Mouse (Mus musculus): Measurements from ENCODE around the gene Plcb1.
A peak's percentile ranks its signal among the peaks of the same experiment; 100 is the strongest.

Gene Plcb1

DNA sequence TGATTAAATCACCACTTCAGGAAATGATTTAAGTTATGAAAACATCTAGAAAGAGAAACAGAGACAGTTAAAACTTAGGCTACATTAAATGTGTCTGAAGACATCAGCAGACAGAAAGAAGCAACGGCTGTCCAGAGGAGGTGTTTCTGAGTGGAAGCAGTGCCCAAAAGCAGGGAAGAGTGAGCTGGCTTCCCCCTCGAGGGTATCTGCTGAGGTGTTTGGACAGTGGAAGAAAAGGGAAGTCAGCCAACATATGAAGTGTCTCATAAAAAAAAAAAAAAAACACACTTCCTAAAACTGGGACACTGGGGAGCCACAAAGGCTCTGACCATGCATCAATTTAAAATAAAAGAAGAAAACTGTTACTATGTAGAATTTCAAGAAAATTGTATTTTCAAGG lies 625.8 kb downstream of the Plcb1 start:
- DNase-seq (ENCODE audit: low spot score), result no peak

GRCm38 (mm10) chr2:135415137-135415536 lies 629.3 kb downstream of the Plcb1 start:
- no peak for DNase-seq (ENCODE audit: low spot score)

- no peak for DNase-seq (ENCODE audit: low spot score)
Measured at GRCm38 (mm10) chr2:135419301-135419700, 633.4 kb downstream of the Plcb1 start.

GRCm38 (mm10) chr2:135434947-135435515 lies 649.2 kb downstream of the Plcb1 start:
- DNase-seq (ENCODE audit: low spot score), result no peak

DNA sequence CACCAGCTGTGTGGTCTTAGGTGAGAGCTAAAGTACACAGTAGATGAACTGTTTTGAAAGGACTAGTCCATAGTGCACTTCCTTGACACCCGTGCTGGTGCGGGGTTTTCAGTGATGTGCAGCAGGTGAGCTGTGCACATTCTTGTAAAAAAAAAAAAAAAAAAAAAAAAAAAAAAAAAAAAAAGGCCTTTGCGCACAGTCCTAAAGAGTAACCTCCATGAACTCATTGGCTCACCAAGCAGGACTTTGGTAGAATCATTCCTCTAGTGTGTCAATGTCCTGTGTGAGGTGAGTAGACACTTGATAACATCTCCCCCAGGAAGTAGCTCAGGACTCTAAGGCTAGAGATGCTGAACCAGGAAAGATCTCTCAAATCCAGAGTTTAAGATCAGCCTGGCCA lies 653.2 kb downstream of the Plcb1 start:
- no peak for DNase-seq (ENCODE audit: low spot score)

DNA sequence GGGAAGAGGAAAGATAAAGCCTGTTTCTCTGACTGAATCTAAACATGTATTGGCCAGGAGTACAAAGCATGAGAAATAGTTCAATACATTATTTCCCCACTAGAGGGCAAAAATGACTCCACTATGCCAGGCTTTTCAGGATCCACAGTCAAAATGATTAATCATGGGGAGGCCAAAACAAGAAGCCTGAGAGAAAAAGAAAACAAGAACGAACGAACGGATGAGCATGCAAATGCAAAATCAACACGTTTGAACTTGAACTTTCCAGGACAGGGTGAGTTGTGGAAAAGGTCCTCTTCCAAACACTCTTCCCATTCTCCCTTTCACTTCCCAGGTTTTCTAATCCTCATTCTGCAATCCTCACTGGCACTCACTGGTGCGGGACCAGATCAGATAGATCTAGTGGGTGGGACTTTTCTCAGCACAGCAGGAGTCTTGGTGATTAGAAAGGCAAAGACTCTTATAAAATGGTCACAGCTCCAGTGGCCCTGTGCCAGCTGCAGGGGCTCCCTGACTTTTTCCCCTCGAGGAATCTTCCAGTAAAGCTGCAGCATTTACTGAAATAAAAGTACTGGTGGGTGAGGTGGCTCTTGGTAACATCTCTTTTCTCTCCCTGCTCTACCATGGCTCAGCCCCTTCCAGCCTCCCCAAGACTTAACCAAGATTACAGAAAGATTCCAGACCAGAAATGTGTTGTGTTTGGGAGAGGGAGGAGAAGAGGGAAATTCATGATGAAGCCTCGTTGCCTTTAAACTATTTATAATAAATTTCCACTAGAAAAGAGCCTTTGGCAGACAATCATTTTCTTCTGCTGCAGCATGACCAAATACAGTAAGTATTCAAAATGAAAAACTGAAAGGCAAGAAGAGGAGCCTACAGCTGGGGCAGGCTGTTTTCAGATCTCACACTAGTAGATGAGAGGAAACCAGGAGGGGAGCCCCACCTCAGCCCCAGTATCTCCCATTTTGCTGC lies 654.0 kb downstream of the Plcb1 start:
- DNase-seq (ENCODE audit: low spot score), result peak; percentile 22

DNA sequence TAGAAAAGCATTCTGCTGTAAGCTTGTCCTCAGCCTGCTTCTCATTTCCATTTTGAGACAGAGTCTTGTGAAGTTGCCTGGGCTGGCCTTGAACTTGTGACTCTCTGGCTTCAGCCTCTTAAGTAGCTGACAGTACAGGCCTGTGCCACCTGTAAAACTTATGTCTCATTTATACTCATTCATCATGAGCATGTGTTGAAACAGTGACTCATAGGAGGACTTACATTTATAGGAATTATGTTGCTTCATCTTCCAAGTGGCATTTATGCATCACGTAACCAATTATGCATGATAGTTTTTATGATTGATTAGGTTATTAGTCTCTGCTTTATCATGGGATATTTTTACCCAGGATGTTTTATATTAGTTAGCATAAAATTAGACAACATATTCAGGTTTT lies 667.7 kb downstream of the Plcb1 start:
- DNase-seq (ENCODE audit: low spot score), result no peak

GRCm38 (mm10) chr2:135454015-135454414 lies 668.1 kb downstream of the Plcb1 start:
- no peak for DNase-seq (ENCODE audit: low spot score)

DNA sequence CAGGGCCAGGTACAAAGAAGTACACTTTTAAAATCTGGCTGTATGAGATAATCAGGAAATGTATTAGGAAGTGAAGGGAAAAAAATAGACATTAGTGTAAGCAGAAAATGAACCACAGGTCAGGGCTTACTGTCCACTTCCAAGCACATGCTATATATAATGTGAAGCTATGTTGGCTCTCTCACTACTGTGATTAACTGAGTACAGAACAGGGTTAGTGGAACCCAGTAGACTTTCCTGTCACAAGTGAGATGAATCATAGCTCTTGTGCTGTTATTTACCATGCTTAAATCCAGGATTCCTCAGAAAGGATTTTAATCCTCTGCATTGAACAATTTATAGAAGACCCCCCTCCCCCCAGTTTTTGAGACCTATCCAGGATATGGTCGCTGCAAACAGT lies 668.6 kb downstream of the Plcb1 start:
- no peak for DNase-seq (ENCODE audit: low spot score)

DNA sequence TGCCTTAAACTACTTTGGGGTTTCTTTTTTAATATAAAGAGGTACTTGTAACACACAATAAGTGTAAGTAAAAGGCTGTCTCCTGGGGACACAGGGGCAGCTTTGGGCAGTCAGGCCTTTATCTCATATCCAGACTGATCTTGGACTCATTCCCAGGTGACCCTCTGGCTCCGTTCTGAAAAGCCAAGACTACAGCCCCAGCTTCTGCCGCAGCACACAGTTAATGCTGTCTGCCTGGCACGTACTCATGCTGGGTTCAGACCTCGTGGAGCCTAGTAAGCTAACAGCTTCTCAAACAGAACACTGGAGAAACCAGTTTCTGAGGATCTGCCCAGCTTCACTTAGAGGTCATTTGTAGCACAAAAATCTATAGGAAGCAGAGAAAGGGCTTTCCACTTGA lies 682.0 kb downstream of the Plcb1 start:
- DNase-seq (ENCODE audit: low spot score), result no peak

GRCm38 (mm10) chr2:135474107-135474506 lies 688.2 kb downstream of the Plcb1 start:
- DNase-seq (ENCODE audit: low spot score), result no peak

- DNase-seq (ENCODE audit: low spot score), result no peak
Measured at GRCm38 (mm10) chr2:135485248-135485647, 699.4 kb downstream of the Plcb1 start.

- DNase-seq (ENCODE audit: low spot score), result no peak
Measured at GRCm38 (mm10) chr2:135488277-135488676, 702.4 kb downstream of the Plcb1 start.

DNA sequence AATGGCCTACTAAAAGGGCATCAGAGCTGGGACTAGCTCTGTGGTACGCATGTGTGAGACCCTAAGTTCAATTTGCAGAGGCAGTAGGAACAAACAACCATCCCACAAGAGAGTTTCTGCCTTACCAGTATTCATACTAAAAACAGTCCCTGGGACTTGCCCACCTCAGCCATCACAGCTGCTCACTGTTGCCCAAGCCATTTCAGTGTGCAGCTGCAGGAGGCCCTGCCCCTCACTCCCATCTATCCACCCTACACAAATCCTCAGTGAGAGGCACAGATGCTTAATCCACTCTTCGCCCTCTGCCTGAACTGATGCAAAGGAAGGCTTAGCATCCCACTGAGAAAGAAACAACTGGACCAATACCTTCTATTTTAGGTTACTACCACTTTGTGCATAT lies 703.3 kb downstream of the Plcb1 start:
- no peak for DNase-seq (ENCODE audit: low spot score)

- no peak for DNase-seq (ENCODE audit: low spot score)
Measured at GRCm38 (mm10) chr2:135492777-135493176, 706.9 kb downstream of the Plcb1 start.

DNA sequence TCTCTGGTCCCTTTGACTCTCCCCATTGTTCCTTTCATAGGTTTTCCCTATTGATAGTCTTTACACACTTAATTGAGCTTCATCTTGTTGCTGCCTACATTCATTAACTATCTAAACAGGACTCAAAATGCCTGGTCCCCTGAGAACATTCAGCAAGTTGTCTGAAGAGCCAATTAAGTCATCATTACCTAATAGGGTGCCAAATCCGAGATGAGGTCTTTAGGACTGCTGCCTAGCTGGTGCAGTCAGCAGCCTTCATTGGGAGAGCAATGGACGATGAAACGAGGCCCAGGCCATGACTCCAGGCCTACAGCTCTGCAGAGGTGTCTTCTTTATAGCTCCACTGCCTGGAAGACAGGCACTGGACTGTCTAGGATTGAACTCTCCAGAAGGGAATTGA lies 710.7 kb downstream of the Plcb1 start:
- DNase-seq (ENCODE audit: low spot score), result no peak

DNA sequence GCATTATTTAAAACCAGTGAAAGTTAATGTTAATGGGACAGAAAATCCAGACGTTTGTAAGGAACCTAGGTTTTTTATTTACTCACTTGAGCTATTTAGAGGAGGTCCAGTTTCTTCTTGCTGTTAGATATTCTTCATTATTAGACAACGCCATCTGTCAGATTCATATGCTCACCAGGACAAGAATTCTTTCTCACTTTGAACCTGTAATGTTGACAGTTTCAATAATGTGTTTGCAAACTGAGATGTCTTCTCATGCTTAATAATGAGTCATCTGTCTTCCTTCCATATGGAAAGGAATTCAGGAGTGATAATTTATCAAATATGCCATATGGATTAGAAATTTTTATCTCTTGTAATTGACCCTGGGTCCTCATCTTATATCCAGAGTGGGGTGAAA lies 711.4 kb downstream of the Plcb1 start:
- no peak for DNase-seq (ENCODE audit: low spot score)

- DNase-seq (ENCODE audit: low spot score), result no peak
Measured at GRCm38 (mm10) chr2:135500872-135501271, 715.0 kb downstream of the Plcb1 start.

GRCm38 (mm10) chr2:135503328-135503997 lies 717.6 kb downstream of the Plcb1 start:
- no peak for DNase-seq (ENCODE audit: low spot score)

GRCm38 (mm10) chr2:135503998-135504354 lies 718.1 kb downstream of the Plcb1 start:
- DNase-seq (ENCODE audit: low spot score), result no peak

- no peak for DNase-seq (ENCODE audit: low spot score)
Measured at GRCm38 (mm10) chr2:135507111-135507510, 721.2 kb downstream of the Plcb1 start.

DNA sequence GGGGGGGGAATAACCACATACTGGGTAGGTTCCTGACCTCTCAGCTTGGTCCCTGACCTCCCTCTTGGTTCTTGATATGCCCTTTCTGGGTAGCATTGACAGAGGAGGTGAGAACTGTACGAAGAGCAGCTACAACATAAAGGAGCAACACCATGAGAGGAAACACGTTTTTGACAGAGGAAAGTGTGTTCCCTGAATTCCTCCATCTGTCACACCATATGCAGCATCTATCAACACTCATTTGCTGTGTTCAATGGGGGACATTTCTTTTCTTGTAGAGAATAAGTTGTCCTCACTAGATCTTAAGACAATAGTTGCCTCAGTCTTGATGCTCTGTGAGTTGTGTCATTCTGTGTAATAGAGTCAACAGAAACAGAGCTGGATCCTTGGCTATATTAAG lies 733.1 kb downstream of the Plcb1 start:
- DNase-seq (ENCODE audit: low spot score), result no peak
